Mouse (Mus musculus) intestine, embryonic 16.5 days (tissue): Measurements from ENCODE around the gene Adam12. TPM values are rescaled to one million over a fixed set of nuclear protein-coding genes. Genes with fewer than 3 reads are reported as not detected.

Experiments
- ATAC-seq: fragments of 200-750 bp; cut with Nextera tagmentation; 2 replicates; pipeline ENCODE4 v1.8.0; 2017; ENCODE audit warnings: moderate TSS enrichment, moderate library complexity
- H3K27ac ChIP-seq: fragments of 300-500 bp; sonication (generic); 2 replicates; pipeline ENCODE4 v1.5.1; 2014; ENCODE audit warnings: mild to moderate bottlenecking, low read length
- H3K27me3 ChIP-seq: fragments of 300-500 bp; sonication (generic); replicated peaks from 2 replicates; pipeline ENCODE4 v1.6.1; 2014; ENCODE audit warnings: low read length, control low read depth, mixed read lengths; ENCODE audit not compliant: control insufficient read depth, insufficient read depth
- H3K36me3 ChIP-seq: fragments of 300-500 bp; sonication (generic); 2 replicates; pipeline ENCODE4 v1.6.1; 2014; ENCODE audit warnings: low read length, control low read depth; ENCODE audit not compliant: control insufficient read depth, insufficient read depth
- H3K4me1 ChIP-seq: fragments of 300-500 bp; sonication (generic); 2 replicates; pipeline ENCODE4 v1.6.1; 2014; ENCODE audit warnings: low read length, control low read depth, mixed read lengths; ENCODE audit not compliant: control insufficient read depth, insufficient read depth
- H3K4me2 ChIP-seq: fragments of 300-500 bp; sonication (generic); 2 replicates; pipeline ENCODE4 v1.6.1; 2014; ENCODE audit warnings: low read depth, low read length, control low read depth
- H3K4me3 ChIP-seq: fragments of 300-500 bp; sonication (generic); 2 replicates; pipeline ENCODE4 v1.5.1; 2014; ENCODE audit warnings: mild to moderate bottlenecking, low read length
- H3K9ac ChIP-seq: fragments of 300-500 bp; sonication (generic); 2 replicates; pipeline ENCODE4 v1.6.1; 2014; ENCODE audit warnings: low read depth, low read length
- H3K9me3 ChIP-seq: fragments of 300-500 bp; sonication (generic); 2 replicates; pipeline ENCODE4 v1.6.1; 2016; ENCODE audit warnings: low read length, control low read depth; ENCODE audit not compliant: control insufficient read depth
- WGBS: fragments of 180-500 bp; shearing (Covaris S2); extraction: QIAGEN DNeasy Blood & Tissue Kit; methylation state at CpG from one replicate; pipeline ENCODE4 v1.1.7; 2014; 5-methylcytosine and 5-hydroxymethylcytosine counted together
- polyA plus RNA-seq: library from polyadenylated mRNA; unstranded; fragments of >200 nt; fragmentation: Nextera tagmentation; extraction: Ambion mirVana; gene quantifications from 2 replicates; pipeline ENCODE4 v1.2.1, GENCODE M21; 2015

The Adam12 gene
- polyA plus RNA-seq, 1 experiment from 2014 or later, result 3.0 TPM

DNA sequence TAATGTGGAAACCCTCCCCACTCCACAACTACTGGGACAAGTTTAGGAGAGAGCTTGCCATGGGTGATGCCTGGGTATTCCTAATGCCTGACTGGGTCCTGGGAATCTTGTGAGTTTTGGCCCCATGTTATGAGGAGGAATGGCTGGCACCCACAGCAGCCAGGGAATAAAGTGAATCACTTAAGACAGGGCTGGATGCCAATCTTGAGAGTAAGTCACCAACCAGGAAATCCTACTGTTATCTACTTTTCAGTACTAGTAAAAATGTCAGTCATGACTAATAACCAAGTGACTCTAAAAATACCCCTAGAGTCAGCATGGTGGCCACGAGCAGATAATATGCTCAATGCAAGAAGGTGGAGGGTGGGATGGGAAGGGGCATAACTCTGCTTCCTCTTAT, 121.8 kb downstream of the Adam12 start:
- Histone ChIP-seq H3K27ac (no peak overlapping the region), H3K9ac (no peak overlapping the region), H3K27me3 (no peaks in the 10 kb centered on the region), H3K4me1 (peaks cover 4% of the 10 kb centered on the region; the same call in 1 of the 2 replicates), H3K36me3 (no peaks in the 10 kb centered on the region), H3K4me2 (no peak overlapping the region), H3K9me3 (no peaks in the 10 kb centered on the region), H3K4me3 (no peak overlapping the region)
- ATAC-seq, result no peak
- 74% methylated on average over 1 of the region's 1 CpGs for WGBS

DNA sequence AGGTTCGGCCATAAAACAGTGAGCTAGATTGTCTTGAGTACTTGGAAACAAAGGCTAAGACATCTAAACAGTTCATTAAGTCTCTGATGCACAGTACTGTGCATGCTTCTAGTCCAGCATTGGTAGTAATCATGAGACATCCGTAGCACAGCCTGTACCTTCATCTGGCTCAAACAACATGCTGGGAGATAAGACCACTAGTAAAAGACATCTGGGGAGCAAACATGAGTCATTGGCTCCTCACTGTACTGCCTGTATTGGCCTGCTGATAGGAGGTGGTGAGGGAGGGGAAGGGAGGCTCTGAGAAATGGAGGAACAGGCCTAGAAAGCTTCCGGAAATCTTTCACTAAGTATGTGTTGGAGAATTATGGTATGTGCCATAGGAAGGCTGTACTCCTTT, 124.1 kb downstream of the Adam12 start:
- WGBS, result 73% methylated on average over 3 of the region's 3 CpGs
- Histone ChIP-seq H3K9me3 (no peaks in the 10 kb centered on the region), H3K9ac (no peak overlapping the region), H3K4me2 (no peak overlapping the region), H3K27ac (no peak overlapping the region), H3K4me3 (no peak overlapping the region), H3K36me3 (no peaks in the 10 kb centered on the region), H3K4me1 (no peaks in the 10 kb centered on the region), H3K27me3 (no peaks in the 10 kb centered on the region)
- ATAC-seq, result no peak

DNA sequence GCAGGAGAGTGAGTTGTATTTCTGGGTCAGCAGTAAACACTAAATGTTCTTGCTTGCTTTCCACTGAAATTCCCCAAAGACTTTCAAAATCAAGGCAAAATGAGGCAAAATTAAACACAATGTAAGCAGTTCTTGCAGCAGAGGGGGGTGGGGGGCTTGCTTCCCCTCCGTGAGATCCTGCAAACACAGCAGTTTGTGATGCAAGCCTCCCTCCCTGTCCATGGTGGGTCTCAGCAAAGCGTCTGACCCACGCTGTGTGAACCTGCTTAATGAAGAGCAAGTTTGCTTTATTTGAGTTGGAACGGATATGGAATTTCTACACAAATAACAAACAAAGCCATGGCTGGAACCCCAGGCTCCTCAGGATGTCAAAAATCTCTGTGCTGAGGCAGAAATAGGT, 132.9 kb downstream of the Adam12 start:
- Histone ChIP-seq H3K27ac (no peak overlapping the region), H3K4me3 (no peak overlapping the region), H3K4me1 (no peaks in the 10 kb centered on the region), H3K9ac (no peak overlapping the region), H3K36me3 (no peaks in the 10 kb centered on the region), H3K27me3 (no peaks in the 10 kb centered on the region), H3K4me2 (no peak overlapping the region), H3K9me3 (no peaks in the 10 kb centered on the region)
- 44% methylated on average over 4 of the region's 4 CpGs for WGBS
- ATAC-seq, result no peak

DNA sequence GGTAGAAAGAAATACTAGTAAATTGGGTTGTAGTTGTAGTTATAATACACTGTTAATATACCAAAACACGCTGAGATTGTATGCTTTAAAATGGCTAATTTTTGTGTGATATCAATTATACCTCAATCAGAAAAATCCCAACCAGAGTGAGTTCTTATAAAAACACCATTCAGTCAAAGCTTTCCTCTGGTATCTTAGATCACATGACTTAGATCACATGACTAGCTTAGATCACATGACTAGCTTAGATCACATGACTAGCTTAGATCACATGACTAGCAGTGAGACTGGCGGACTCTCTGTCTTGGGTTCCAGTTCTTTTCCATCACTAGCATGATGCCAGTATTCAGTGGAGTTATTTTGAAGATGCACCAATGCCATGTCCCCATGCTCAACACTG, 134.1 kb downstream of the Adam12 start:
- H3K27ac ChIP-seq, result no peak overlapping the region
- H3K4me1 ChIP-seq, result no peaks in the 10 kb centered on the region
- no peak overlapping the region for H3K4me3 ChIP-seq
- ATAC-seq, result no peak
- 95% methylated on average over 2 of the region's 2 CpGs for WGBS
- no peak overlapping the region for H3K9ac ChIP-seq
- no peaks in the 10 kb centered on the region for H3K36me3 ChIP-seq
- no peak overlapping the region for H3K4me2 ChIP-seq
- no peaks in the 10 kb centered on the region for H3K9me3 ChIP-seq
- no peaks in the 10 kb centered on the region for H3K27me3 ChIP-seq

DNA sequence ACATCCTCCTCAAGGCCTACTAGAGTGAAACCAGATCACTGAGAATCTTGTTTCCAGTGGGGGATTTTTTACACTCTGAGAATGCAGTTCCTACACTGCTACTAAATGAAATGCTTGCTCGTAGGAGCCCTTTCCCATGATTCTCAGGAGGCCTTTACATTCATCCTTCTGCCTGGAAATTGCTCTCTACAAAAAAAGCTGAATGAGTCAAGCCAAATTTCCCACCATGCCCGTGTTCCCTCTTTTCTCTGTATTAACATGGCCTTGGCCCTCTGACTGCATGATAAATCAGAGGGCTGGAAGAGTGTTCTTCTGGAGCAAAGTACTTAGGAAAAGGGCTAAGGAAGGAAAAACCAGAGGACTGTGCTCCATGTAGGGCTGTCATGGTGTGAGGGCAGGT, 138.1 kb downstream of the Adam12 start:
- WGBS, result 49% methylated on average over 2 of the region's 2 CpGs
- Histone ChIP-seq H3K4me1 (no peaks in the 10 kb centered on the region), H3K36me3 (no peaks in the 10 kb centered on the region), H3K9me3 (no peaks in the 10 kb centered on the region), H3K27me3 (no peaks in the 10 kb centered on the region), H3K27ac (no peak overlapping the region), H3K4me3 (no peak overlapping the region), H3K9ac (no peak overlapping the region), H3K4me2 (no peak overlapping the region)
- no peak for ATAC-seq

DNA sequence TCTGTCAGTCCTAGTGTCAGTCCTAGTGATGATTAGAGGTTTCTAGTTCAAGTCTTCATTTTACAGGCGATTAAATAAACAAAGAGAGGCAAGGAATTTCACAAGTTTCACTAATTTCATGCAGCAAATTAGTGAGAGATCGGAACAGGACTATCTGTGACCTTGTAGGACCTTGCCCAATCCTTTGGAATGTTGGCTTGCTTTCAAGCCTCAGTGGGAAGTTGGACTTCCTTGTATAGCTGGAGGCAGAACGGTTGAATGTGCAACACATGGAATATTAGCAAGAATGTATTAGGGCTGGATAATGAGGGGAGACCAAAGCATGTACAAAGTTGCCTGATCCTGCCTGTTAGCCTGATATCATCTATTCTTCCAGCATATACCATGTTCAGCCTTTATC, 141.2 kb downstream of the Adam12 start:
- Histone ChIP-seq H3K9ac (no peak overlapping the region), H3K4me1 (no peaks in the 10 kb centered on the region), H3K9me3 (no peaks in the 10 kb centered on the region), H3K4me2 (no peak overlapping the region), H3K27me3 (no peaks in the 10 kb centered on the region), H3K36me3 (no peaks in the 10 kb centered on the region), H3K27ac (no peak overlapping the region), H3K4me3 (no peak overlapping the region)
- 65% methylated on average over 3 of the region's 3 CpGs for WGBS
- ATAC-seq, result no peak

DNA sequence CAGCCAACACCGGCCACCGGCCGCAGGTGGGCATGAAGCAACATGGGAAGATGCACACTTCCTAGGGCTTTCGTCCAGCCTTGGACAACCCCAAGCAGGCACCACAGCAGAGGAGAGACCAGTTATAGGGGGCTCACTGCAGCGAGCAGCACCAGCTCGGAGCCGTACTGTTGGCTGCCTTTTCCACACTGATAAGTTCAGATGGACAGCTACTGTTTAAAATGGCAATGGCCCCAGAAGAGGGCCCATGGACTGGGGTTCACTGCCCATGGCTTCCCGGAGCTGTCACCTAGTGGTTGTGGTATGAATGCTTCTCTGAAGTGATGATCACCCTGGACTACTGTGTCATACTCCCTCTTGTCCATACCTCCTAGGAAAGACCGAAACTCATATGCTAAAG, 141.7 kb downstream of the Adam12 start:
- Histone ChIP-seq H3K27ac (no peak overlapping the region), H3K9me3 (no peaks in the 10 kb centered on the region), H3K27me3 (no peaks in the 10 kb centered on the region), H3K4me1 (no peaks in the 10 kb centered on the region), H3K4me3 (no peak overlapping the region), H3K36me3 (no peaks in the 10 kb centered on the region), H3K9ac (no peak overlapping the region), H3K4me2 (no peak overlapping the region)
- no peak for ATAC-seq
- 92% methylated on average over 9 of the region's 9 CpGs for WGBS

DNA sequence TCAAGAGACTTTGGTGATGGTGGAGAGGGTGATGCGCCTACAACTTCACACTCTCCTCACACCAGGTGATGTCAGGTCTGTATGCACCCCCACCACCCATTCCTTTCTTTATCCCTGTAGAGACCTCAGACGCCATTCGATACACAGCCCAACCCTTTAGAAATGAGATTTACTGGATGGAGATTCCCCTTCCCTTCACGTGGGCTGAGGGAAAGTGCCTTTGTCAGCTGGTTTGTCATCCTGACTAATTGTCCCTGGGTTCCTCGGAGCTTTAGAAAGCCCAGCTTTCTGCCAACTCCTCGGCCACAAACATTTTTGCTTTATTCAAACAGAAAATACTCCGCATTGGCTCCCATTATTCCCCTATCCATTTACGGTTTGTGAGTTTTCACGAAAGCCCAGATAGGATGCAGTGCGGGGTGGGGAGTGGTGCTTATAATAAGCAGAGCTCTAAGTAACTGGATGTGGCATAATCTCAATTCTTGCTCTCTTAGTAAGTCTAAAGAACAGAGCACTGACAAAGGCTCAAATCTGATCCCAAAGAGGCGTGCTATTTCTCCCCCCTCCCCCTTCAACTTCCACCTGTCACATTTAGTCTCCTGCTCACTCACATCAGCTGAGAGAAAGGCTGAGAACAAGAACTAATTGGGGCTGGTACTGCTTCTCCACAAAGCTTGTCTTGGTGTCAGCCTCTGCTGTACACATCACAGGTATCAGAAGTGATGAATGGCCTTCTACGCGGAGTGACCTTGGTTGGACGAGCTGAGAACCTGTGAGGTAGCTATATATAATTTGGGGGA, 143.2 kb downstream of the Adam12 start:
- WGBS, result 72% methylated on average over 14 of the region's 14 CpGs

DNA sequence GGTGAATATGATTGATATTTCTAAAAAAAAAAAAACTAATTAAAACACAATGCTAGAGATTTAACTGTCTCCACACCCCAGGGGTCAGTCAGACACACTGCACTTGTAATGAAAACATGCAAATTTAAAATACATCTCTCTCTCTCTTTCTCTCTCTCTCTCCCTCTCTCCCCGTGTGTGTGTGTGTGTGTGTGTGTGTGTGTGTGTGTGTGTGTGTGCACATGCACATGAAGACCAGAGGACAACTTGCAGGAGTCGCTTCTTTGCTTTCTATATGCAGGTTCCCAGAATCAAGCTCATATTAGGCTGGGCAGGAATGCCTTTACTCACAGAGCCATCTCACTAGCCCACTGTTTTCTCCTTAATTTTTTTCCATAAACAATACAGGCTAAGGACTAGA, 146.6 kb downstream of the Adam12 start:
- Histone ChIP-seq H3K4me3 (no peak overlapping the region), H3K36me3 (no peaks in the 10 kb centered on the region), H3K9me3 (no peaks in the 10 kb centered on the region), H3K4me1 (no peaks in the 10 kb centered on the region), H3K27ac (no peak overlapping the region), H3K4me2 (no peak overlapping the region), H3K27me3 (no peaks in the 10 kb centered on the region), H3K9ac (no peak overlapping the region)
- WGBS, result 65% methylated on average over 2 of the region's 2 CpGs
- ATAC-seq, result no peak

More for the DNA sequence above, 143.2 kb downstream of the Adam12 start:
- Histone ChIP-seq H3K9ac (no peak overlapping the region), H3K4me2 (no peak overlapping the region), H3K36me3 (no peaks in the 10 kb centered on the region), H3K4me3 (no peak overlapping the region), H3K27me3 (no peaks in the 10 kb centered on the region), H3K9me3 (no peaks in the 10 kb centered on the region), H3K4me1 (no peaks in the 10 kb centered on the region), H3K27ac (no peak overlapping the region)
- ATAC-seq, result no peak

DNA sequence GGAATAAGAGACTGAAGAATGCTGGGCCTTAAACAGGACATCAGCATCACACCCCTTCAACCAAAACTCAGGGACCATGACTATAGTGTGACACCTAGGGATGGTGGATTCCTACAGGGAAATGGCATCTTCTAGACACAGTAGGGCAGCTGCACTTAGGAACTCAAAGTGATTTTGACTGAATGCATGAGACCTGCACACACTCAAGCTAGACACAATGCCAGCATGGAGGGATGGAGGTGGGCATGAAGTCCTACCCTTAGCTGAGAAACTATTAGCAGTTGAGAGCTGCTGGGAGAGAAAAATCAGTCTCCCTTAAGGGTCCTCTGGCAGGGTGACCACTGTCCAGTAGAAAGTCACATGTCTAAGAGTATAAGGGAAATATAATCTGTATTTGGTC, 147.0 kb downstream of the Adam12 start:
- Histone ChIP-seq H3K36me3 (no peaks in the 10 kb centered on the region), H3K9ac (no peak overlapping the region), H3K4me1 (0 out of 2 replicates have a peak, but pooled peaks cover 2% of the 10 kb centered on the region), H3K9me3 (no peaks in the 10 kb centered on the region), H3K27me3 (no peaks in the 10 kb centered on the region), H3K27ac (no peak overlapping the region), H3K4me3 (no peak overlapping the region), H3K4me2 (no peak overlapping the region)
- no peak for ATAC-seq
